Mouse (Mus musculus) kidney, embryonic 16.5 days (tissue): ENCODE results near the gene Sash1. TPM values are rescaled to one million over a fixed set of nuclear protein-coding genes. Genes with fewer than 3 reads are reported as not detected.

Experiments
- ATAC-seq: fragments of 200-750 bp; cut with Nextera tagmentation; 2 replicates; pipeline ENCODE4 v1.8.0; 2017; ENCODE audit warnings: moderate TSS enrichment; ENCODE audit not compliant: low FRiP score, low TSS enrichment
- H3K27ac ChIP-seq: fragments of 300-500 bp; sonication (generic); 2 replicates; pipeline ENCODE4 v1.5.1; 2014; ENCODE audit warnings: low read length
- H3K27me3 ChIP-seq: fragments of 300-500 bp; sonication (generic); 2 replicates; pipeline ENCODE4 v1.6.1; 2014; ENCODE audit warnings: low read length, control low read depth, mixed read lengths; ENCODE audit not compliant: insufficient read depth
- H3K36me3 ChIP-seq: fragments of 300-500 bp; sonication (generic); 2 replicates; pipeline ENCODE4 v1.6.1; 2014; ENCODE audit warnings: low read length, control low read depth, mixed read lengths; ENCODE audit not compliant: insufficient read depth
- H3K4me1 ChIP-seq: fragments of 300-500 bp; sonication (generic); 2 replicates; pipeline ENCODE4 v1.6.1; 2014; ENCODE audit warnings: low read length, control low read depth, mixed read lengths; ENCODE audit not compliant: insufficient read depth
- H3K4me2 ChIP-seq: fragments of 300-500 bp; sonication (generic); replicated peaks from 2 replicates; pipeline ENCODE4 v1.6.1; 2014; ENCODE audit warnings: low read depth, low read length
- H3K4me3 ChIP-seq: fragments of 300-500 bp; sonication (generic); 2 replicates; pipeline ENCODE4 v1.5.1; 2014; ENCODE audit warnings: mild to moderate bottlenecking, low read length
- H3K9ac ChIP-seq: fragments of 300-500 bp; sonication (generic); replicated peaks from 2 replicates; pipeline ENCODE4 v1.6.1; 2014; ENCODE audit warnings: low read length
- H3K9me3 ChIP-seq: fragments of 300-500 bp; sonication (generic); 2 replicates; pipeline ENCODE4 v1.6.1; 2016; ENCODE audit warnings: low read length, control low read depth
- WGBS: fragments of 180-500 bp; shearing (Covaris S2); extraction: QIAGEN DNeasy Blood & Tissue Kit; methylation state at CpG from one replicate; pipeline ENCODE4 v1.1.7; 2014; 5-methylcytosine and 5-hydroxymethylcytosine counted together
- polyA plus RNA-seq: library from polyadenylated mRNA; unstranded; fragments of >200 nt; fragmentation: Nextera tagmentation; extraction: Ambion mirVana; gene quantifications from 2 replicates; pipeline ENCODE4 v1.2.1, GENCODE M21; 2015

Sash1 gene
- polyA plus RNA-seq, 1 experiment from 2014 or later, result 3.1 TPM

DNA sequence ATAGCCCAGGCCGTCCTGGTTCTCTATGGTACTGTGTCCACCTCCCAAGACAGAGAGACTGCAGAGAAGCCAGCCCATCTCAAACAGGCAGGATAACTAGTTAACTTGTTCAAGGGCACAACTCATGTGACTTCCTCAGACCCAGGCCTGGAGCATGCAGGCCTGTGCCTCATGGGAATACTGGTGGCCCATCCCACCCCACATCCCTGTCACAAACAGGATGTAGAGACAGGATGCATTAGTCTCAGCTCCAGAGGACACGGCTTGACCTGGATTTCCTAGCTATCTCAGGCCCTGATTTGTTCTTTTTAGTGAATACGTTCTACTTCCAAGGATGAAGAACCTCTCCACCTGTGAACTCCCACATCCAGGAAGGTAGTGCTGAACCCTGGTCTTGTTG lies 80.5 kb downstream of the Sash1 start:
- WGBS, result 75% methylated on average over 3 of the region's 3 CpGs
- peaks cover 17% of the 10 kb centered on the region for H3K4me1 ChIP-seq
- H3K4me2 ChIP-seq, result no peak overlapping the region
- peak; percentile 46 for ATAC-seq
- no peaks in the 10 kb centered on the region for H3K27me3 ChIP-seq
- H3K4me3 ChIP-seq, result no peak overlapping the region
- no peak overlapping the region for H3K27ac ChIP-seq
- H3K9me3 ChIP-seq, result no peaks in the 10 kb centered on the region
- H3K36me3 ChIP-seq, result 0 out of 2 replicates have a peak, but pooled peaks cover under 1% of the 10 kb centered on the region
- no peak overlapping the region for H3K9ac ChIP-seq

- Histone ChIP-seq H3K27ac (no peak overlapping the region), H3K4me1 (peaks cover 17% of the 10 kb centered on the region), H3K9me3 (0 out of 2 replicates have a peak, but pooled peaks cover 3% of the 10 kb centered on the region), H3K9ac (no peak overlapping the region), H3K27me3 (no peaks in the 10 kb centered on the region), H3K36me3 (peaks cover 3% of the 10 kb centered on the region; the same call in 1 of the 2 replicates), H3K4me3 (no peak overlapping the region), H3K4me2 (no peak overlapping the region)
- WGBS, result 38% methylated on average over 8 of the region's 8 CpGs
- 0 out of 2 replicates have a peak, but pooled peaks have one; percentile 31 for ATAC-seq
Observed at GRCm38 (mm10) chr10:8804292-8804691, 81.6 kb downstream of the Sash1 start.

GRCm38 (mm10) chr10:8801719-8802347 lies 84.0 kb downstream of the Sash1 start:
- ATAC-seq, result no peak
- Histone ChIP-seq H3K36me3 (peaks cover 20% of the 10 kb centered on the region; the same call in 1 of the 2 replicates), H3K9ac (no peak overlapping the region), H3K4me1 (peaks cover 23% of the 10 kb centered on the region), H3K27ac (no peak overlapping the region), H3K4me2 (no peak overlapping the region), H3K27me3 (no peaks in the 10 kb centered on the region), H3K4me3 (no peak overlapping the region), H3K9me3 (peaks cover 10% of the 10 kb centered on the region; the same call in 1 of the 2 replicates)
- 80% methylated on average over 12 of the region's 12 CpGs for WGBS

GRCm38 (mm10) chr10:8801139-8801613 lies 84.7 kb downstream of the Sash1 start:
- H3K4me1 ChIP-seq, result peaks cover 23% of the 10 kb centered on the region

GRCm38 (mm10) chr10:8797826-8798225 lies 88.0 kb downstream of the Sash1 start:
- no peaks in the 10 kb centered on the region for H3K27me3 ChIP-seq
- H3K9me3 ChIP-seq, result peaks cover 10% of the 10 kb centered on the region; the same call in 1 of the 2 replicates
- H3K4me2 ChIP-seq, result no peak overlapping the region
- H3K4me3 ChIP-seq, result no peak overlapping the region
- peak; percentile 50; the same call in 1 of the 2 replicates for ATAC-seq
- H3K27ac ChIP-seq, result peak overlapping the region; percentile 60; the same call in 1 of the 2 replicates
- H3K4me1 ChIP-seq, result peaks cover 10% of the 10 kb centered on the region; the same call in 1 of the 2 replicates
- WGBS, result 50% methylated on average over 6 of the region's 6 CpGs
- H3K36me3 ChIP-seq, result peaks cover 20% of the 10 kb centered on the region; the same call in 1 of the 2 replicates
- no peak overlapping the region for H3K9ac ChIP-seq

More at GRCm38 (mm10) chr10:8801139-8801613, 84.7 kb downstream of the Sash1 start:
- peaks cover 10% of the 10 kb centered on the region; the same call in 1 of the 2 replicates for H3K9me3 ChIP-seq
- no peak overlapping the region for H3K4me3 ChIP-seq
- no peak for ATAC-seq
- no peak overlapping the region for H3K4me2 ChIP-seq
- no peaks in the 10 kb centered on the region for H3K27me3 ChIP-seq
- peaks cover 20% of the 10 kb centered on the region; the same call in 1 of the 2 replicates for H3K36me3 ChIP-seq
- WGBS, result 49% methylated on average over 14 of the region's 14 CpGs
- H3K9ac ChIP-seq, result no peak overlapping the region
- H3K27ac ChIP-seq, result no peak overlapping the region

- Histone ChIP-seq H3K4me1 (peaks cover 5% of the 10 kb centered on the region; the same call in 1 of the 2 replicates), H3K36me3 (peaks cover 20% of the 10 kb centered on the region; the same call in 1 of the 2 replicates), H3K4me2 (no peak overlapping the region), H3K27me3 (no peaks in the 10 kb centered on the region), H3K9ac (no peak overlapping the region), H3K9me3 (peaks cover 10% of the 10 kb centered on the region; the same call in 1 of the 2 replicates), H3K4me3 (no peak overlapping the region), H3K27ac (no peak overlapping the region)
- 38% methylated on average over 7 of the region's 7 CpGs for WGBS
- no peak for ATAC-seq
Observed at GRCm38 (mm10) chr10:8795336-8795735, 90.5 kb downstream of the Sash1 start.

- Histone ChIP-seq H3K27ac (no peak overlapping the region), H3K4me2 (no peak overlapping the region), H3K9me3 (0 out of 2 replicates have a peak, but pooled peaks cover 2% of the 10 kb centered on the region), H3K9ac (no peak overlapping the region), H3K27me3 (no peaks in the 10 kb centered on the region), H3K4me1 (peaks cover 9% of the 10 kb centered on the region), H3K36me3 (peaks cover 7% of the 10 kb centered on the region; the same call in 1 of the 2 replicates), H3K4me3 (no peak overlapping the region)
- peak; percentile 63; the same call in 1 of the 2 replicates for ATAC-seq
- WGBS, result 70% methylated on average over 5 of the region's 5 CpGs
Observed at GRCm38 (mm10) chr10:8792412-8792811, 93.5 kb downstream of the Sash1 start.

GRCm38 (mm10) chr10:8789096-8789495 lies 96.8 kb downstream of the Sash1 start:
- Histone ChIP-seq H3K4me3 (no peak overlapping the region), H3K9me3 (no peaks in the 10 kb centered on the region), H3K4me1 (peaks cover 32% of the 10 kb centered on the region), H3K27me3 (no peaks in the 10 kb centered on the region), H3K9ac (no peak overlapping the region), H3K36me3 (0 out of 2 replicates have a peak, but pooled peaks cover 6% of the 10 kb centered on the region), H3K27ac (no peak overlapping the region), H3K4me2 (no peak overlapping the region)
- WGBS, result 97% methylated on average over 6 of the region's 6 CpGs
- ATAC-seq, result no peak

GRCm38 (mm10) chr10:8787221-8787620 lies 98.6 kb downstream of the Sash1 start:
- no peak overlapping the region for H3K27ac ChIP-seq
- no peak overlapping the region for H3K4me3 ChIP-seq
- WGBS, result 54% methylated on average over 2 of the region's 2 CpGs
- H3K4me1 ChIP-seq, result peaks cover 32% of the 10 kb centered on the region
- no peak overlapping the region for H3K9ac ChIP-seq
- no peaks in the 10 kb centered on the region for H3K9me3 ChIP-seq
- no peak overlapping the region for H3K4me2 ChIP-seq
- 0 out of 2 replicates have a peak, but pooled peaks have one; percentile 49 for ATAC-seq
- peaks cover 8% of the 10 kb centered on the region; the same call in 1 of the 2 replicates for H3K36me3 ChIP-seq
- H3K27me3 ChIP-seq, result no peaks in the 10 kb centered on the region
